Mouse (Mus musculus) brain, embryonic 14.5 days (tissue): ENCODE results near the gene Vmn2r101. TPM values are rescaled to one million over a fixed set of nuclear protein-coding genes. Genes with fewer than 3 reads are reported as not detected.

ENCODE experiments used
- DNase-seq: peaks from one replicate; pipeline ENCODE4 v3.0.0-alpha.2; 2011; ENCODE audit warnings: low read depth
- CTCF ChIP-seq: fragments of 200-500 bp; IDR thresholded peaks from 2 replicates; pipeline ENCODE4 v1.5.1; 2012; ENCODE audit warnings: inconsistent platforms, mild to moderate bottlenecking, moderate library complexity, borderline replicate concordance; ENCODE audit not compliant: insufficient read depth, insufficient read length; ENCODE audit errors: extremely low read depth
- POLR2A ChIP-seq: fragments of 200-500 bp; IDR thresholded peaks from 2 replicates; pipeline ENCODE4 v1.6.1; 2012; ENCODE audit warnings: mild to moderate bottlenecking, inconsistent platforms, borderline replicate concordance; ENCODE audit not compliant: poor library complexity, insufficient read depth, insufficient read length, severe bottlenecking; ENCODE audit errors: extremely low read depth
- polyA plus RNA-seq: library from polyadenylated mRNA; depleted of rRNA; stranded (reverse); fragments of >200 nt; gene quantifications from 2 replicates; pipeline ENCODE4 v1.2.3, GENCODE M21; 2012; rRNA removed

Gene Vmn2r101
- polyA plus RNA-seq: not detected in 2 replicates

GRCm38 (mm10) chr17:19576927-19577326 lies at the start of gene Vmn2r101:
TSS of gene Vmn2r101 (plus strand) at chr17:19577227.
- no peak for DNase-seq
- no peak for TF ChIP-seq CTCF
- no peak for TF ChIP-seq POLR2A

DNA sequence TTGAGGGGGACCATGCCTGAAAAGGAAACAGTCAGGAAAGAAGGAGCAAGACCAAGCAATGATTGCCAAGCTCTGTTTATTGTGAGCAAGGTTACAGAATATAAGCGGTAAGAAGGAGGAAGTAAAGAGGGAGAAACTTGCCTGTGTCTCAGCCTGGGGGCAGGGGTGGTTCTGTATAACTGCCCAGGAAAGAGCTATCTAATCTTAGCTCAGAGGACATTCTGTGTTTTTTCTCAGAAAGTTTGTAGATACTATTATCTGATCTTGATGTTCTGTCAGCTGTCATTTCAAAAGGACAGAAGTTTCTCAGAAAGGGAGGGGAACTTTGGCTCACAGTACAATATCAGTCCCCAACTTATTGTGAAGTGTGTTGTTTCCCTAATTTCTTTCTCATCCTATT lies 52.3 kb downstream of the Vmn2r101 start:
- DNase-seq: no peak
- TF ChIP-seq POLR2A (no peak), CTCF (no peak)

GRCm38 (mm10) chr17:19658447-19658846 lies 81.4 kb downstream of the Vmn2r101 start:
- TF ChIP-seq CTCF (no peak), POLR2A (no peak)

DNA sequence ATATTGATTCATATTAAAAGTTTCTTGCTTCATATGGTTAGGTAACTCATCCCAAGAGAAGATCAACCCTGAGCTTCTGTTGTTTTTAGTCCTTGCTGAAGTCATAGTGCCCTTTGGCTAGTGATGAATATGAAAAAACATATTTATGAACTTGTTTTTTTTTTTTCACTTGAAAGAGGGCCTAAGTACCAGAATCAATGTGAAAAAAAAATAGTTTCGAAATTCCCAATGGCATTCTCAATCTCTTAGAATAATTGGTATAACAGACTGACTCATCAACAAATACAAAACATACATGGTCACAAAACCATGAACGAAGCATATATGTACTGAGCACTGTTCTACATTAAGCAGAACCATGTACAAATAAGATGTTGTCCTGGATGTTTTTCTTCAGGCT lies 83.0 kb downstream of the Vmn2r101 start, which contains the start of gene Vmn2r102:
Gene Vmn2r102, plus strand, starts transcription at position 301 of the 400 bp plus-strand sequence.
- TF ChIP-seq CTCF (no peak), POLR2A (no peak)
- no peak for DNase-seq

More at GRCm38 (mm10) chr17:19658447-19658846, 81.4 kb downstream of the Vmn2r101 start:
- DNase-seq: no peak

Other genes with a start within 250 kb of the Vmn2r101 start
- gene Vmn2r99, start 215.3 kb upstream of the Vmn2r101 start, polyA plus RNA-seq: not detected in 2 replicates
- gene Vmn2r100, start 72.5 kb upstream of the Vmn2r101 start, polyA plus RNA-seq: not detected in 2 replicates
- not detected in 2 replicates for gene Vmn2r102, start 83.1 kb downstream of the Vmn2r101 start, polyA plus RNA-seq
- gene Vmn2r103, start 196.1 kb downstream of the Vmn2r101 start, polyA plus RNA-seq: not detected in 2 replicates